8 mouse cellular contexts compared by ENCODE assay signal in genomic region chr7:65156514-65156911, GRCm38 (mm10). TPM values are rescaled to one million over a fixed set of nuclear protein-coding genes. Genes with fewer than 3 reads are reported as not detected.
DNase-seq lines count a peak whose midpoint lies in the region; ATAC-seq and TF ChIP-seq lines count a peak whose summit lies in the region.

TSS of gene Fam189a1 (minus strand) at chr7:65156570.

- ATAC-seq in embryonic facial prominence, embryonic 14.5 days (ENCODE audit: low read depth): peak; percentile 65
- ATAC-seq in hindbrain, embryonic 15.5 days (ENCODE audit: low FRiP score, low read depth): no peak
- ATAC-seq in limb, embryonic 15.5 days (ENCODE audit: insufficient number of reproducible peaks, low FRiP score, low TSS enrichment, low read depth): peak; percentile 64; the same call in 1 of the 2 replicates

- no peaks in the 10 kb centered on the region for H3K9me3 ChIP-seq in heart, embryonic 10.5 days
- H3K9me3 ChIP-seq in embryonic facial prominence, embryonic 14.5 days (ENCODE audit: control insufficient read depth, low read length): 0 out of 2 replicates have a peak, but pooled peaks cover 3% of the 10 kb centered on the region
- no peaks in the 10 kb centered on the region for H3K9me3 ChIP-seq in hindbrain, embryonic 15.5 days
- H3K9me3 ChIP-seq in limb, embryonic 15.5 days: no peaks in the 10 kb centered on the region

- H3K27ac ChIP-seq in heart, embryonic 10.5 days: peak within 1 kb of the TSS; percentile 72
- H3K27ac ChIP-seq in embryonic facial prominence, embryonic 14.5 days (replicated peaks; ENCODE audit: low read depth, low read length): no peak within 1 kb of the TSS; the same call in 1 of the 2 replicates
- peak within 1 kb of the TSS; percentile 86 for H3K27ac ChIP-seq in hindbrain, embryonic 15.5 days (replicated peaks)
- H3K27ac ChIP-seq in limb, embryonic 15.5 days: peak within 1 kb of the TSS; percentile 72
- H3K27ac ChIP-seq in olfactory bulb, adult 2 months (ENCODE audit: insufficient read depth, low read depth, low read length): 0 out of 2 replicates have a peak within 1 kb of the TSS, but pooled peaks have one; percentile 19

- peak within 1 kb of the TSS; percentile 79 for H3K4me3 ChIP-seq in heart, embryonic 10.5 days
- peak within 1 kb of the TSS; percentile 65 for H3K4me3 ChIP-seq in embryonic facial prominence, embryonic 14.5 days (ENCODE audit: low read depth, low read length)
- H3K4me3 ChIP-seq in hindbrain, embryonic 15.5 days: peak within 1 kb of the TSS; percentile 86
- H3K4me3 ChIP-seq in limb, embryonic 15.5 days: peak within 1 kb of the TSS; percentile 65
- H3K4me3 ChIP-seq in olfactory bulb, adult 2 months (ENCODE audit: insufficient read depth, low read depth, low read length): peak within 1 kb of the TSS; percentile 68

- TF ChIP-seq POLR2A in olfactory bulb, adult 2 months (IDR thresholded peaks at IDR 0.05; ENCODE audit: insufficient read depth, low read depth, low read length): no peak

- peak within 1 kb of the TSS; percentile 83 for H3K4me2 ChIP-seq in embryonic facial prominence, embryonic 14.5 days (ENCODE audit: low read depth, low read length)
- peak within 1 kb of the TSS; percentile 97 for H3K4me2 ChIP-seq in hindbrain, embryonic 15.5 days
- H3K4me2 ChIP-seq in limb, embryonic 15.5 days: peak within 1 kb of the TSS; percentile 96

- peaks cover 54% of the 10 kb centered on the region for H3K27me3 ChIP-seq in heart, embryonic 10.5 days (ENCODE audit: insufficient read depth, poor library complexity, severe bottlenecking)
- H3K27me3 ChIP-seq in embryonic facial prominence, embryonic 14.5 days (replicated peaks; ENCODE audit: control insufficient read depth, insufficient read depth, low read length): peaks cover 55% of the 10 kb centered on the region
- H3K27me3 ChIP-seq in hindbrain, embryonic 15.5 days: no peaks in the 10 kb centered on the region
- H3K27me3 ChIP-seq in limb, embryonic 15.5 days: peaks cover 43% of the 10 kb centered on the region

- DNase-seq in heart, embryonic 10.5 days (ENCODE audit: low spot score): peak; percentile 76
- DNase-seq in heart, adult 8-10 months (ENCODE audit: low spot score): no peak
- peak; percentile 67 for DNase-seq in ZHBTc4 (ENCODE audit: low read depth, low spot score)
- DNase-seq in embryonic facial prominence, embryonic 14.5 days (ENCODE audit: low spot score): peak; percentile 48
- no peak for DNase-seq in spleen, postnatal 36 days (ENCODE audit: low spot score in 2 of 2)

- TF ChIP-seq CTCF in olfactory bulb, adult 2 months (IDR thresholded peaks at IDR 0.05; ENCODE audit: insufficient read depth, low read depth, low read length): no peak

- H3K9ac ChIP-seq in embryonic facial prominence, embryonic 14.5 days (ENCODE audit: low read depth, low read length): peak within 1 kb of the TSS; percentile 75
- H3K9ac ChIP-seq in hindbrain, embryonic 15.5 days: peak within 1 kb of the TSS; percentile 80
- H3K9ac ChIP-seq in limb, embryonic 15.5 days: peak within 1 kb of the TSS; percentile 62

- under 1% methylated on average over 50 of the region's 50 CpGs for WGBS in heart, embryonic 10.5 days
- WGBS in embryonic facial prominence, embryonic 14.5 days: 0% methylated on average over 16 of the region's 50 CpGs
- under 1% methylated on average over 47 of the region's 50 CpGs for WGBS in hindbrain, embryonic 15.5 days
- 1% methylated on average over 36 of the region's 50 CpGs for WGBS in limb, embryonic 15.5 days
- WGBS in olfactory bulb, adult 2 months: 16% methylated on average over 50 of the region's 50 CpGs

- peaks cover 13% of the 10 kb centered on the region for H3K4me1 ChIP-seq in heart, embryonic 10.5 days
- no peaks in the 10 kb centered on the region for H3K4me1 ChIP-seq in embryonic facial prominence, embryonic 14.5 days (ENCODE audit: control insufficient read depth, insufficient read depth, low read length)
- H3K4me1 ChIP-seq in hindbrain, embryonic 15.5 days (replicated peaks): peaks cover 18% of the 10 kb centered on the region
- H3K4me1 ChIP-seq in limb, embryonic 15.5 days: peaks cover 13% of the 10 kb centered on the region
- peaks cover 10% of the 10 kb centered on the region for H3K4me1 ChIP-seq in olfactory bulb, adult 2 months (ENCODE audit: control insufficient read depth, insufficient read depth, low read length)

- no peaks in the 10 kb centered on the region for H3K36me3 ChIP-seq in heart, embryonic 10.5 days
- no peaks in the 10 kb centered on the region for H3K36me3 ChIP-seq in embryonic facial prominence, embryonic 14.5 days (ENCODE audit: control insufficient read depth, insufficient read depth, low read length)
- H3K36me3 ChIP-seq in hindbrain, embryonic 15.5 days: no peaks in the 10 kb centered on the region
- H3K36me3 ChIP-seq in limb, embryonic 15.5 days: no peaks in the 10 kb centered on the region

RNA-seq across cellular contexts. Expression of gene Fam189a1, which starts in this region (rescaled TPM):
- 0.45 and 0.52 TPM in 2 replicates for polyA plus RNA-seq in heart, embryonic 10.5 days (2016; fragmentation: Nextera tagmentation; extraction: Ambion mirVana)
- not detected for total RNA-seq in heart, adult 8-10 months (2022)
- 3.6 and 4.4 TPM in 2 replicates for polyA plus RNA-seq in embryonic facial prominence, embryonic 14.5 days (2014; fragmentation: Nextera tagmentation; extraction: Ambion mirVana)
- polyA plus RNA-seq in hindbrain, embryonic 15.5 days (2015; fragmentation: Nextera tagmentation; extraction: Ambion mirVana): 13.7 and 17.1 TPM in 2 replicates
- polyA plus RNA-seq in limb, embryonic 15.5 days (2015; fragmentation: Nextera tagmentation; extraction: Ambion mirVana): 3.8 and 4.9 TPM in 2 replicates
- not detected in 2 replicates for polyA plus RNA-seq in olfactory bulb, adult 2 months (2012; ENCODE audit: insufficient read depth, insufficient read length, low replicate concordance, missing spikeins)

Comparison
In these comparisons a context has a peak if more than half of its experiments do, and no peak if none do; other contexts are left out.
1. Peak in DNase-seq, H3K4me3 ChIP-seq and H3K27ac ChIP-seq in heart, embryonic 10.5 days; RNA of the gene not detected or under 1 TPM.
2. DNase-seq: peak in ZHBTc4 (single experiment) and embryonic facial prominence, embryonic 14.5 days (single experiment); none in heart, adult 8-10 months (single experiment) and spleen, postnatal 36 days (0 of 2).
3. Peak in every context shown above with its lines, with median percentiles within 50 percentile points of each other: H3K4me3 ChIP-seq, H3K4me2 ChIP-seq and H3K9ac ChIP-seq.